Mouse (Mus musculus): ENCODE data around the gene Slc35f1. TPM values are rescaled to one million over a fixed set of nuclear protein-coding genes. Genes with fewer than 3 reads are reported as not detected.

Gene Slc35f1
- polyA plus RNA-seq, 1 experiment from 2014 or later = 10.8 TPM

- H3K4me2 ChIP-seq (replicated peaks; ENCODE audit: low read depth, low read length) = no peak overlapping the region
- H3K9ac ChIP-seq (ENCODE audit: low read depth, low read length) = no peak overlapping the region
- H3K4me1 ChIP-seq (replicated peaks; ENCODE audit: control insufficient read depth, insufficient read depth, low read length) = no peaks in the 10 kb centered on the region
- DNase-seq (ENCODE audit: low spot score) = no peak
- no peaks in the 10 kb centered on the region for H3K36me3 ChIP-seq (ENCODE audit: control insufficient read depth, insufficient read depth, low read length)
- H3K27ac ChIP-seq (ENCODE audit: low read depth, low read length) = no peak overlapping the region
- WGBS = 69% methylated on average over 1 of the region's 1 CpGs
- H3K4me3 ChIP-seq (ENCODE audit: low read depth, low read length) = no peak overlapping the region
- no peaks in the 10 kb centered on the region for H3K9me3 ChIP-seq (ENCODE audit: control insufficient read depth, low read length)
- no peaks in the 10 kb centered on the region for H3K27me3 ChIP-seq (ENCODE audit: control insufficient read depth, insufficient read depth, low read length)
- no peak for ATAC-seq (ENCODE audit: low FRiP score)
These were observed 241.8 kb downstream of the Slc35f1 start for GRCm38 (mm10) chr10:52932159-52932558.

- H3K27ac ChIP-seq (ENCODE audit: low read depth, low read length) = no peak overlapping the region
- no peak overlapping the region for H3K9ac ChIP-seq (ENCODE audit: low read depth, low read length)
- no peaks in the 10 kb centered on the region for H3K36me3 ChIP-seq (ENCODE audit: control insufficient read depth, insufficient read depth, low read length)
- H3K4me3 ChIP-seq (ENCODE audit: low read depth, low read length) = no peak overlapping the region
- DNase-seq (ENCODE audit: low spot score) (no peak), ATAC-seq (ENCODE audit: low FRiP score) (no peak)
- no peaks in the 10 kb centered on the region for H3K27me3 ChIP-seq (ENCODE audit: control insufficient read depth, insufficient read depth, low read length)
- H3K9me3 ChIP-seq (ENCODE audit: control insufficient read depth, low read length) = no peaks in the 10 kb centered on the region
- no peak overlapping the region for H3K4me2 ChIP-seq (replicated peaks; ENCODE audit: low read depth, low read length)
- H3K4me1 ChIP-seq (replicated peaks; ENCODE audit: control insufficient read depth, insufficient read depth, low read length) = no peaks in the 10 kb centered on the region
These were observed 244.3 kb downstream of the Slc35f1 start for GRCm38 (mm10) chr10:52934615-52935014.

GRCm38 (mm10) chr10:52940111-52940830 lies 249.9 kb downstream of the Slc35f1 start:
- no peaks in the 10 kb centered on the region for H3K4me1 ChIP-seq (replicated peaks; ENCODE audit: control insufficient read depth, insufficient read depth, low read length)
- H3K27me3 ChIP-seq (ENCODE audit: control insufficient read depth, insufficient read depth, low read length) = no peaks in the 10 kb centered on the region
- no peak overlapping the region for H3K27ac ChIP-seq (ENCODE audit: low read depth, low read length)
- ATAC-seq (ENCODE audit: low FRiP score) = no peak
- H3K4me3 ChIP-seq (ENCODE audit: low read depth, low read length) = no peak overlapping the region
- H3K9ac ChIP-seq (ENCODE audit: low read depth, low read length) = no peak overlapping the region
- H3K4me2 ChIP-seq (replicated peaks; ENCODE audit: low read depth, low read length) = no peak overlapping the region
- WGBS = 87% methylated on average over 1 of the region's 1 CpGs
- H3K36me3 ChIP-seq (ENCODE audit: control insufficient read depth, insufficient read depth, low read length) = no peaks in the 10 kb centered on the region
- no peak for DNase-seq (ENCODE audit: low spot score)
- no peaks in the 10 kb centered on the region for H3K9me3 ChIP-seq (ENCODE audit: control insufficient read depth, low read length)

GRCm38 (mm10) chr10:52940831-52941216 lies 250.5 kb downstream of the Slc35f1 start:
- Histone ChIP-seq H3K36me3 (ENCODE audit: control insufficient read depth, insufficient read depth, low read length) (no peaks in the 10 kb centered on the region), H3K9me3 (ENCODE audit: control insufficient read depth, low read length) (no peaks in the 10 kb centered on the region), H3K4me3 (ENCODE audit: low read depth, low read length) (no peak overlapping the region), H3K4me1 (replicated peaks; ENCODE audit: control insufficient read depth, insufficient read depth, low read length) (no peaks in the 10 kb centered on the region), H3K27me3 (ENCODE audit: control insufficient read depth, insufficient read depth, low read length) (no peaks in the 10 kb centered on the region), H3K4me2 (replicated peaks; ENCODE audit: low read depth, low read length) (no peak overlapping the region), H3K27ac (ENCODE audit: low read depth, low read length) (no peak overlapping the region), H3K9ac (ENCODE audit: low read depth, low read length) (no peak overlapping the region)
- WGBS = 81% methylated on average over 5 of the region's 5 CpGs
- DNase-seq (ENCODE audit: low spot score) (no peak), ATAC-seq (ENCODE audit: low FRiP score) (no peak)

- Histone ChIP-seq H3K9me3 (ENCODE audit: control insufficient read depth, low read length) (no peaks in the 10 kb centered on the region), H3K36me3 (ENCODE audit: control insufficient read depth, insufficient read depth, low read length) (no peaks in the 10 kb centered on the region), H3K4me1 (replicated peaks; ENCODE audit: control insufficient read depth, insufficient read depth, low read length) (no peaks in the 10 kb centered on the region), H3K27ac (ENCODE audit: low read depth, low read length) (no peak overlapping the region), H3K4me2 (replicated peaks; ENCODE audit: low read depth, low read length) (no peak overlapping the region), H3K27me3 (ENCODE audit: control insufficient read depth, insufficient read depth, low read length) (no peaks in the 10 kb centered on the region), H3K4me3 (ENCODE audit: low read depth, low read length) (no peak overlapping the region), H3K9ac (ENCODE audit: low read depth, low read length) (no peak overlapping the region)
- ATAC-seq (ENCODE audit: low FRiP score) (no peak), DNase-seq (ENCODE audit: low spot score) (no peak)
- WGBS = 92% methylated on average over 3 of the region's 3 CpGs
These were observed 262.2 kb downstream of the Slc35f1 start for GRCm38 (mm10) chr10:52952581-52952980.

DNA sequence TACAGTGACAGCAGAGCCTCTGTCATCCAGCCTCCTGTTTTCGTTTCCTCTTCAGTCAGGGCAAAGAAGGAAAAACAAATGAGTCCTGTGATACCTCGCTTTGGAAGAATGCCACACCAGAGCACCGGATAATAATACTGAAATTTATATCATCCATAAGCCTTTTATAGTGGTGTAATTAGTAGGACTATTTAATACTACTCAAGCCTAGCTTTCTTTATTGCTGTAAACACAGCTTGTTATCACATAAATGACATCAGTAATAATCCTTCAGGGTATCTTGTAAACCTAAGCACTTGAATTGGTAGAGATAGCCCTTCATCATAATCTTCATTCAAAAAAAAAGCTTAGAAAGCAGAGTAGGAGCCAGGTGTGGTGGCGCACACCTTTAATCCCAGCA lies 266.4 kb downstream of the Slc35f1 start:
- H3K4me3 ChIP-seq (ENCODE audit: low read depth, low read length) = no peak overlapping the region
- H3K9me3 ChIP-seq (ENCODE audit: control insufficient read depth, low read length) = no peaks in the 10 kb centered on the region
- no peak overlapping the region for H3K9ac ChIP-seq (ENCODE audit: low read depth, low read length)
- 87% methylated on average over 4 of the region's 4 CpGs for WGBS
- H3K27ac ChIP-seq (ENCODE audit: low read depth, low read length) = no peak overlapping the region
- H3K27me3 ChIP-seq (ENCODE audit: control insufficient read depth, insufficient read depth, low read length) = no peaks in the 10 kb centered on the region
- no peaks in the 10 kb centered on the region for H3K4me1 ChIP-seq (replicated peaks; ENCODE audit: control insufficient read depth, insufficient read depth, low read length)
- DNase-seq (ENCODE audit: low spot score) = no peak
- H3K36me3 ChIP-seq (ENCODE audit: control insufficient read depth, insufficient read depth, low read length) = no peaks in the 10 kb centered on the region
- no peak for ATAC-seq (ENCODE audit: low FRiP score)
- no peak overlapping the region for H3K4me2 ChIP-seq (replicated peaks; ENCODE audit: low read depth, low read length)

- Histone ChIP-seq H3K4me1 (replicated peaks; ENCODE audit: control insufficient read depth, insufficient read depth, low read length) (no peaks in the 10 kb centered on the region), H3K27me3 (ENCODE audit: control insufficient read depth, insufficient read depth, low read length) (no peaks in the 10 kb centered on the region), H3K9ac (ENCODE audit: low read depth, low read length) (no peak overlapping the region), H3K4me3 (ENCODE audit: low read depth, low read length) (no peak overlapping the region), H3K4me2 (replicated peaks; ENCODE audit: low read depth, low read length) (no peak overlapping the region), H3K9me3 (ENCODE audit: control insufficient read depth, low read length) (no peaks in the 10 kb centered on the region), H3K36me3 (ENCODE audit: control insufficient read depth, insufficient read depth, low read length) (no peaks in the 10 kb centered on the region), H3K27ac (ENCODE audit: low read depth, low read length) (no peak overlapping the region)
- DNase-seq (ENCODE audit: low spot score) (no peak), ATAC-seq (ENCODE audit: low FRiP score) (no peak)
- 97% methylated on average over 1 of the region's 1 CpGs for WGBS
These were observed 288.9 kb downstream of the Slc35f1 start for GRCm38 (mm10) chr10:52979251-52979650.

DNA sequence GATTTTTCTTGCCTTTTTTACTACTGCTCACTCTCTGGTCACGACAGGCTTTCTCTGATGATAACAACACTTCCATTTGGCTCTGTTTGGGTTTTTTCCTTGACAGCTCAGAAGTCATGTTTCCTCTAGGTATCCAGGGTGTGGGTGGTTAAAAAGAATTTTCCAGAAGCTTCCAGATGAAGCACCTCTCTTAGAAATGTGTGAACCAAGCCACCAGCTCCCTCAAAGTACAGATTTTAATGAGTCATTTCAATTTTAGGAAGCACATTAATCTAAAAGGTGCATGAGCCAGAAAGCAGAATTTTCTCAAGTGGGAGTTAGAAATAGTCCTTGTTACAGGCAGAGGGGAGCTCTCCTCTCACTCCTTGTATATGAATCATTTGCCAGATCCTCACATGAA lies 292.5 kb downstream of the Slc35f1 start:
- Histone ChIP-seq H3K4me1 (replicated peaks; ENCODE audit: control insufficient read depth, insufficient read depth, low read length) (no peaks in the 10 kb centered on the region), H3K36me3 (ENCODE audit: control insufficient read depth, insufficient read depth, low read length) (no peaks in the 10 kb centered on the region), H3K9me3 (ENCODE audit: control insufficient read depth, low read length) (no peaks in the 10 kb centered on the region), H3K4me2 (replicated peaks; ENCODE audit: low read depth, low read length) (no peak overlapping the region), H3K27ac (ENCODE audit: low read depth, low read length) (no peak overlapping the region), H3K4me3 (ENCODE audit: low read depth, low read length) (no peak overlapping the region), H3K27me3 (ENCODE audit: control insufficient read depth, insufficient read depth, low read length) (no peaks in the 10 kb centered on the region), H3K9ac (ENCODE audit: low read depth, low read length) (no peak overlapping the region)
- WGBS = 89% methylated on average over 1 of the region's 1 CpGs
- ATAC-seq (ENCODE audit: low FRiP score) (no peak), DNase-seq (ENCODE audit: low spot score) (no peak)

- no peak for DNase-seq (ENCODE audit: low spot score)
- Histone ChIP-seq H3K4me2 (replicated peaks; ENCODE audit: low read depth, low read length) (no peak overlapping the region), H3K9ac (ENCODE audit: low read depth, low read length) (no peak overlapping the region), H3K9me3 (ENCODE audit: control insufficient read depth, low read length) (no peaks in the 10 kb centered on the region), H3K4me3 (ENCODE audit: low read depth, low read length) (no peak overlapping the region), H3K36me3 (ENCODE audit: control insufficient read depth, insufficient read depth, low read length) (no peaks in the 10 kb centered on the region), H3K27me3 (ENCODE audit: control insufficient read depth, insufficient read depth, low read length) (no peaks in the 10 kb centered on the region), H3K27ac (ENCODE audit: low read depth, low read length) (no peak overlapping the region), H3K4me1 (replicated peaks; ENCODE audit: control insufficient read depth, insufficient read depth, low read length) (no peaks in the 10 kb centered on the region)
- no peak for ATAC-seq (ENCODE audit: low FRiP score)
- WGBS = 62% methylated on average over 2 of the region's 2 CpGs
These were observed 301.9 kb downstream of the Slc35f1 start for GRCm38 (mm10) chr10:52992246-52992645.
